Mouse (Mus musculus): ENCODE measurements around the gene Tprn.

DNA sequence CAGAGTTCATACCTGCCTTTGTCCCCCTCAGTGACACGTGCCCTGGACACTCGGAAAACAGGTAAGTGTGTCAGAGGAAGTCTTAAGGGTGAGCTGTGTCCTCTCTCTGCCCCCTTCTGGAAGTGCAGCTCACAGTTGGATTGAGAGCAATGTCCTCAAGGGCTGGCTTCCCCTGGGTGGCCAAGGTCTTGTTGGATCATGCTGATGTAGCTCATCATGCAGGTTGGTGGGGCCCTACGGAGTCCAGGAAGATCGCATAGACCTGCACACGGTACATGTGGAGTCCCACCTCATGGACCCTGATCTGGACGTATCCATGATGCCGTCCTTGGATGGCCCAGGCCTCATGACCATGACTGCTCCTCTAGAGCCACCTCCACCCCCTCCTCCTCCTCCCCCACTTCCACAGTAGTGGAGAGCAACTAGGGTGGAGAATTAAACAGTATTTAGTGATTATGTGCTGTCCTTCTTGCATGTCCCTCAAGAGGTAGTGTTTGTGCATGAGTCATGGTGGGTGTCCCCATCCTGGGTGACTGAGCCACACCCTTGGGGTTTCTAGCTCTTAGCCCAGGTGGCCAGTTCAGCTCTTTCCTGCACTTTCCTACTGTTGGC lies 26.4 kb downstream of the Tprn start:
- TF ChIP-seq CTCF (IDR thresholded peaks at IDR 0.05; ENCODE audit: low read depth, low read length) (no peak), GATA1 (IDR thresholded peaks at IDR 0.05; ENCODE audit: borderline replicate concordance, low read length) (no peak), TAL1 (conservative IDR thresholded peaks at IDR 0.05; ENCODE audit: low read depth, low read length) (no peak), POLR2AphosphoS5 (IDR thresholded peaks at IDR 0.05; ENCODE audit: insufficient replicate concordance, low read depth, low read length) (no peak)

Measured in G1E (cell line).